Mouse (Mus musculus): ENCODE results near the gene Rhbdf1. TPM values are rescaled to one million over a fixed set of nuclear protein-coding genes. Genes with fewer than 3 reads are reported as not detected.

Rhbdf1 gene
- polyA plus RNA-seq, 1 experiment = 56.7 TPM

- Histone ChIP-seq H3K27ac (ENCODE audit: insufficient read depth, low read depth, low read length) (no peak overlapping the region), H3K4me3 (ENCODE audit: low read depth, low read length) (no peak overlapping the region), H3K27me3 (ENCODE audit: control insufficient read depth, insufficient read depth, low read length) (no peaks in the 10 kb centered on the region; the same call in 1 of the 2 replicates), H3K4me1 (ENCODE audit: control insufficient read depth, insufficient read depth, insufficient read length, low read length) (peaks cover 4% of the 10 kb centered on the region; the same call in 1 of the 2 replicates), H3K36me3 (ENCODE audit: control insufficient read depth, insufficient read depth, low read length) (no peaks in the 10 kb centered on the region)
- WGBS = 69% methylated on average over 7 of the region's 7 CpGs
- TF ChIP-seq POLR2A (IDR thresholded peaks at IDR 0.05; ENCODE audit: low read depth, low read length) (no peak), CTCF (IDR thresholded peaks at IDR 0.05; ENCODE audit: extremely low read depth, insufficient read length, insufficient replicate concordance, low read depth, low read length) (no peak)
These were observed 61.8 kb downstream of the Rhbdf1 start for GRCm38 (mm10) chr11:32160341-32160740.

Other genes starting within 250 kb of the Rhbdf1 start
- gene Nsg2, start 221.8 kb downstream of the Rhbdf1 start, polyA plus RNA-seq (2012; rRNA removed) = 1.0 and 1.8 TPM in 2 replicates
- gene Il9r, start 22.0 kb downstream of the Rhbdf1 start, polyA plus RNA-seq (2012; rRNA removed) = 0.85 and 1.4 TPM in 2 replicates
- 11.5 and 22.5 TPM in 2 replicates for gene Snrnp25, start 16.9 kb downstream of the Rhbdf1 start, polyA plus RNA-seq (2012; rRNA removed)
- 4.9 and 7.5 TPM in 2 replicates for gene Mpg, start 4.2 kb upstream of the Rhbdf1 start, polyA plus RNA-seq (2012; rRNA removed)
- 25.1 and 35.7 TPM in 2 replicates for gene Nprl3, start 45.4 kb upstream of the Rhbdf1 start, polyA plus RNA-seq (2012; rRNA removed)
- gene Hba-x, start 54.1 kb upstream of the Rhbdf1 start, polyA plus RNA-seq (2012; rRNA removed) = not detected in 2 replicates
- 54.1 and 70.6 TPM in 2 replicates for gene Hba-a1, start 61.2 kb upstream of the Rhbdf1 start, polyA plus RNA-seq (2012; rRNA removed)
- not detected in 2 replicates for gene Hbq1b, start 64.7 kb upstream of the Rhbdf1 start, polyA plus RNA-seq (2012; rRNA removed)
- 106 and 108 TPM in 2 replicates for gene Hba-a2, start 74.2 kb upstream of the Rhbdf1 start, polyA plus RNA-seq (2012; rRNA removed)
- not detected in 2 replicates for gene Hbq1a, start 77.8 kb upstream of the Rhbdf1 start, polyA plus RNA-seq (2012; rRNA removed)
- 1.7 and 2.4 TPM in 2 replicates for gene Sh3pxd2b, start 125.5 kb upstream of the Rhbdf1 start, polyA plus RNA-seq (2012; rRNA removed)
- 1.6 TPM in 2 replicates for gene Ubtd2, start 233.1 kb upstream of the Rhbdf1 start, polyA plus RNA-seq (2012; rRNA removed)